Mouse (Mus musculus): ENCODE data around the gene Lypd1.

DNA sequence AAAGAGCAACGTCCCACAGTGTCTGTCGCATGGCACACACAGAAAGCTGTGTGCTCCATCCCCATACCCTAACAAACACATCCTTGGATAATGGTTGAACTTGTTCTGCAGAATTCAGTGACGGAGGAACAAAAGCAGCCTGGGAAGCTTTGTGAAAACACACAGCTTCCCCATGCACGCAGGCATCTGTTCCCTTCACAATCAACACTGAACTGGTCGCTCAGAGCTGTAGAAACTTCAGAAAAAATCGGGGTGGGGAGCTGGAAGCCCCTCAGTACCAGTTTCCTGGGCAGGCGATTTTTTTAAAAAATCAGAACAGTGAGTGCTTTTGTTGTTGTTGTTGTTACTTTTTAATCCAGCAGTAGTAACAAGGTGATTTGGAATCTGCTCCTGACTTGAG is 42.8 kb downstream of the Lypd1 start:
- TF ChIP-seq CTCF (IDR thresholded peaks at IDR 0.05) (no peak), EP300 (IDR thresholded peaks at IDR 0.05) (no peak)
